Mouse (Mus musculus) liver (tissue): Measurements from ENCODE around the gene Pus1.
A peak's percentile ranks its signal among the peaks of the same experiment; 100 is the strongest.
"Not testable (repeated sequence)": the region's sequence is repeated elsewhere in the genome, so short reads cannot be mapped to it uniquely, and the experiment has no call there.

Experiments used
- DNase-seq: peaks from one replicate; pipeline ENCODE4 v3.0.0-alpha.2; 2020; ENCODE audit warnings: mixed read lengths

Gene Pus1

DNA sequence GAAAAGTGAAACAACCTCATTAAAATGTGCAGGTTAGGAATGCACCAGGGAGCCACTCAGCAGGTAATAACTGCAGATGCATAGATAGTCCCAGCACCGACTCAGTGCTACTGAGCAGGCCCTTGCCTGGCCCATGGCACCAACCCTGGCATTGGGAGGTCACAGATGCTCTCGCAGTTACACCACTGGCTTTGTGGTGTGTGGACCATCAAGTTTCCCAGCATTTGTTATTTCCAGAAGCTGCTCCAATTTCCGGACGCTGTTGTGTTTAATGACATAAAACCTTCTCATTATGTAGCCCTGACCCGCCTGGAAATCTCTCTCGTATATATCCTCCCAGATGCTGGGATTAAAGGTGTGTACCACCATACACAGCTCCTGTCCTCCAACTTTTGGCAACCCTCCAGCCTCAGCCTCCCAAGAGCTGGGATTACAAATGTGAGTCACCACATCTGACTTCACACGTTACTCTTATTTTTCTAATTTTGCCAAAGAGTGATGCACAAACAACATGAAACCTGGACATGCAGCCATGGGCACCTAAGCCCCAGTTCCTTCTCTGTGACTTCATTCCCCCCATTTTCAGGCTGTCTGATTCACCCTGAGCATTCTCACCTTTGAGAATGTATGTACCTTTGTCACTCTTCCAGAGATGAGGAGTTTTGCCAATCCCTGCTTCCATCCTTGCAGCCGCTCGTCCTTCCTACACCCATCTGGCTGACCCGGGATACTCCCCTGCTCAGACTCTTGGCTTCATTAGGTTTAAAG, 486 bp upstream of the Pus1 start:
- no peak for DNase-seq

DNA sequence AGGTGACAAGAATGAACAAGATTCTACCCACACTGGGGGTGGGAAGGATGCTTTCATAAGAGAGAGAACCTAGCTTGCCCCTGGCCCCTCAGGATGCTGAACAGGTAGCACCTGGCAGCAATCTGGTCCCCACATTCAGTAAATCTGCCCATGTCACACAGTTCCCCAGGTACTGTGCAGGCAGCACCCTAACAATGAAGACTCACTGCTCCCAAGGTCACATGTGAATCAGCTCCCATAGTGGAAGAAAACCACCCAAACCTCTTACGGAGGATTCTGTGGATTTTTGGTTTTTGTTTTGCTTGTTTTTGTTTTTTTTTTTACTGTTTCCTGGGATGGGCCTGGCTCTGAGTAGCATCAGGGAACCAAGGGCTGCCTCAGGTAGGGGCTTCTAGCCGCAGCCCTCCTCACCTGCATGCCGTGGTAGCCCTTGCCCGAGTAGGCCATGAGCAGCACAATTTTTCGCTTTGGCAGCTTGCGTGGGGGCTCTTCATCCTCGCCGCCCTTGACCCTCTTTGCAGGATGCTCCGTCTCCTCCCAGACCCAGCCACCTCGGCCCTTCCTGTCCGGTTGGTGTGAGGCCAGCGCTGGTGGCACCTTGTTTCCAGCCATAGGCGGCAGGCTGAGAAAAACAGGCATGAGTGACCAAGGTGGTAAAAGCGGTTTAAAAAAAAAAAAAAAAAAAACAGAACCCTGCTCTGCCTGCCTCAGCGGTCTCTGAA, 1.0 kb downstream of the Pus1 start:
- no peak for DNase-seq

DNA sequence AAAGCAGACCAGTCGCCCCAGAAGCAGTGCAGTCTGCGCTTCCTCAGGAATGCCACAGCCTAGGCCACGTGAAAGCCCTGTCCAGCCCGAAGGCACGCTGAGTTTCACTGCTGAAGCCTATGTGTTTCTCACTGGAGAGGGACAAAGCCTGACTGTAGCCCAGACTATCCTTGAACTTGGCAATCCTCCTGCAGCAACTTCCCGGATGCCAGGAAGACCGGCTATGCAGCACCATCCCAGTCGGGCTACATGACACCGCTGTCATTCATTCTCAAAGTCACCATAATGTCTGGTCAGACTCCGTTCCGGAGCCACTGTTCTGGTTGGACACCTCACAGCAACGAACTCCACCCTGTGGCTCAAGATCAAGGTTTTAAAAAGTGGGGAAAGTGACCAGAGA, 2.2 kb downstream of the Pus1 start:
- no peak for DNase-seq

DNA sequence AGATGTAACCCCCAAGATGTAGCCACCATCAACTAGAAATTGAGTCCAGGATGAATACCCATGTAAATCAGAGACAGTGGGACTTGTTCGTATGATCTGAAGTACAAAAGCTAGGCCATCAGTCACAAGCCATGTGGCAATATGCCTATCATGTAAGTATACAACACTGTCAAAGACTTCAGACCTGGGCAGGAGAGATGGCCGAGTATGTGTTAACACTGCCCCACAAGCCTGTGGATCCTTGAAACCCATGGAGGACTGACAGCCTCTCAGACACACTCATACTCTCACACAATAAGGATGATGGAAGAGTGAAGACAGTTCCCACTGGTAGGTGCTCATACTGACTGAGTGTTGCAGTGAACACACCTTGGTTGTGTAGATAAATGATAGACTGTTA, 4.3 kb downstream of the Pus1 start:
- DNase-seq, result no peak

DNA sequence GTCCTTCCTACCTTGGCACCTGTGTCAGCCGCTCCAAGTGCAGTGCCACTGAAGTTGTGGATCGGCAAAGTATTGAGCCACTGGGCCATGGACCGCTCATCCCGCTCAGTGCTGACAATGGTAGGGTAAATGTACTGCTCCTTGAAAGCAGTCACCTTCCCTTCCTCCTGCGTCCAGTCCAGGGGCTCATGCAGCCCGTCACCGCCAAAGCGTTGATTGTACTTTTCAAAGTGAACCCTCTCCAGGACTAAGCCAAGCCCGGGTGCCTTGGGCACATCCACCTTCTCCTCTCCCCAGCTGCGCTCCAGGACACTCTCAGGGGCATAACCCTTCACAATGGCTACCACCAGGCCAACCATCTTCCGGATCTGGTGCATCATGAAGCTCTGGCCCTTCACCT, 5.9 kb downstream of the Pus1 start:
- no peak for DNase-seq

DNA sequence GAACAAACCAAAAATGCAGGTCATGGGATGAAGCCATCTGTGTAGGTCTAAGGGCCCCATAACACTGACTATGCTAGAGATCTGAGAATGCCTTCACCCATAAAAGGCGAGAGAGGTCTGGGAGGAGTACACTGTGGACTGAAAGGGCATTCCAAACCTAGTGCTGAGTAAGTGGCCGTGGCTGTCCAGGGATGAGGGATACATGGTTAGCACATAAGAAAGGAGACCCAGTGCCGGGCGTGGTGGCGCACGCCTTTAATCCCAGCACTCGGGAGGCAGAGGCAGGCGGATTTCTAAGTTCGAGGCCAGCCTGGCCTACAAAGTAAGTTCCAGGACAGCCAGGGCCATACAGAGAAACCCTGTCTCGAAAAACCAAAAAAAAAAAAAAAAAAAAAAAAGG, 7.5 kb downstream of the Pus1 start:
- DNase-seq, result not testable (repeated sequence)

DNA sequence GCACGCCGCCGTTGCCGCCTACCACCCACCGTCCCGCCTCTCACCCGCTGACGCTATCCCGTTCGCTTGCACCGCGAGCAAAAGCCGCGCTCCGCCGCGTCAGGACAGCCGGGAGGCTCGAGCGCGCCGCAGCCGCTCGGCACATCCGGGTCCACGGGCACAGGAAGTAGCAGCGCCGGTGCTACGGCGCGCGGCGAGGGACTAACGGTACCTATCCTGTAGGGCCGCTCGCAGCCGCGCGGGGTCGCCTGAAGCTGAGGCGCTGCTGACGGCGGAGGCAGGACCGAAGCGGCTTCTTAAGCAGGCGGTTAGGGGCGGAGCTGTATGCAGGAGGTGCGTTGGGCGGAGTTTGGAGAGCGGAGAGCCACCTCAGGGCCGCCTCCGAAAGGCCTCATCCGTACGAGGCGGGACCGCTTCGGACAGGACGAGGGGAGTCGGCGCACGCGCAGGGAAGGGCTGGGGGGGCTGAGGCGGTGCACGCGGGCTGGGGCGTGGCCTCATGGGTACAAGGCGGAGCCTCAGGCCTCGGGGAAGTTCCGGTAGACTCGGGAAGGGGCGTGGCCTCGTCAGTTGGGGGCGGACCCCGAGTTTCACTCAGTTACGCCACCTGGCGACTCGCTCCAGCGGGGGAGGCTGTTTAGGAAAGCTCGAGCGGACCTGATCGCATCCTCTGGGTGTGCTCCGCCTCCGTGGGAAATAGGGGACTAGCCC, 9.9 kb downstream of the Pus1 start, which contains the start of gene Ep400:
Gene Ep400, minus strand, starts transcription at position 270 of the 711 bp plus-strand sequence.
- DNase-seq, result peak; percentile 100

DNA sequence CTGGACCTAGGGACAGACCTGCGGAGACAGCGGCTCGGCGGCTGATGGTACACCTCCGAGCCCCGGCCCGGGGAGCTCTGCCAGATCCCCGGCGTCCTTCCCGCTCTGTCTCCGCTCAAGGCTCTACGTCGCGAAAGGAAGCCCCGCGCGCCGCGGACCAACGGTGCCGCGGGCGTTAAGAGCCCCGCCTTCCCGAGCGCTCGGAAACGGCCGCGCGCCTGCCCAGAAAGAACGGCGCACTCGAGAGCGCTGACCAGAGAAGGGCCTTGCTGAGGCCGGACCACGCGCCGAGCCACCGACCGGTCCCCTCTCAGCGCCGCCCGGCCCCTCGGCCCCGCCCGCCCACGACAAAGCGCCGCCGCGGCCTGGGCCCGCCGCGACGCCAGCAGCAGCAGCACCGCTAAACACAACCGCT, 10.4 kb downstream of the Pus1 start:
- DNase-seq, result peak; percentile 75

DNA sequence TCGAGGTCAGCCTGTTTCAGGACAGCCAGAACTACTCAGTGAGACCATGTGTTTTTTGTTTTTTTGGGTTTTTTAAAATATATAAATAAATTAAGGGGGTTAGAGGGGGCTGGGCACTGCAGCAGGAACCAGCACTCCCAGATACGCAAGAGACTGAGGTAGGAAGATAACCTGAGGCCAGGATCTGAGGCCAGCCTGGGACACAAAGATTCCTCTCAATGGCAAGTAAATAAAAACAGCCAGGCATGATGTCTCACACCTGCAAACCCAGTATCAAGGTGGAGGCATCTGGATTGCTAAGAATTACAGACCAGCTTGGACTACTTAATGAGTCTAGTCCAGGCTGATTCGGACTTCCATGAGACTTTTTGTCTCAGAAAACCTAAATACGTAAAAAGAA, 11.2 kb downstream of the Pus1 start:
- peak; percentile 59 for DNase-seq

DNA sequence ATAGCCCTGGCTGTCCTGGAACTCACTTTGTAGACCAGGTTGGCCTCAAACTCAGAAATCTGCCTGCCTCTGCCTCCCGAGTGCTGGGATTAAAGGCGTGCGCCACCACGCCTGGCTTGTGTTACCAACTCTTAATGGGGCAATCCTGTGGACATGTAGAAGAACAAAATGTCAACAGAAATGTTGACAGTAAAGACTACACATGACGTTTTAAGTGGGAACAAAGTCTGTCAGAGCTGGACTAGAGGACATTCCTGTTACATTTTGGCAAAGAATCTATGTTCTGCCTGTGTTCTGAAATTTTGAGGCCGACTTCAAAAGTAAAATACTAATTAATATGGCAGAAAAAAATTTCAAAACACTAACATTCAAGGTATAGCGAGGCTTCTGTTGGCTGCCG, 16.6 kb downstream of the Pus1 start:
- DNase-seq, result no peak

DNA sequence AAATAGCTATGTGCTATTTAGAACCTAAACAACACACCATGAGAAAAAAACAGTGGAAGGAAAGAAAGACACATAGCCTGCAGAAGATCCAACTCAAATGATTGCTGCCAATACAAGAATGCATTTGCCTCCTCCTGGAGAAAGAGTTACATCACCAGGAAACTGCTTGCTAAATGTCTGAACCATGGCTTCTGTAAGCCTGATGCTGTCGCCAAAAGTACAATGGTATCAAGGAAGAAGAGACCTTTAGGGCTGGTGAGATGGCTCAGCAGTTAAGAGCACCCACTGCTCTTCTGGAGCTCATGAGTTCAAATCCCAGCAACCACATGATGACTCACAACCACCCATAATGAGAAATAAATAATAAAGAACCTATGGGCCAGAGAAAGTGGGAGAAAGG, 35.4 kb downstream of the Pus1 start:
- DNase-seq, result no peak

DNA sequence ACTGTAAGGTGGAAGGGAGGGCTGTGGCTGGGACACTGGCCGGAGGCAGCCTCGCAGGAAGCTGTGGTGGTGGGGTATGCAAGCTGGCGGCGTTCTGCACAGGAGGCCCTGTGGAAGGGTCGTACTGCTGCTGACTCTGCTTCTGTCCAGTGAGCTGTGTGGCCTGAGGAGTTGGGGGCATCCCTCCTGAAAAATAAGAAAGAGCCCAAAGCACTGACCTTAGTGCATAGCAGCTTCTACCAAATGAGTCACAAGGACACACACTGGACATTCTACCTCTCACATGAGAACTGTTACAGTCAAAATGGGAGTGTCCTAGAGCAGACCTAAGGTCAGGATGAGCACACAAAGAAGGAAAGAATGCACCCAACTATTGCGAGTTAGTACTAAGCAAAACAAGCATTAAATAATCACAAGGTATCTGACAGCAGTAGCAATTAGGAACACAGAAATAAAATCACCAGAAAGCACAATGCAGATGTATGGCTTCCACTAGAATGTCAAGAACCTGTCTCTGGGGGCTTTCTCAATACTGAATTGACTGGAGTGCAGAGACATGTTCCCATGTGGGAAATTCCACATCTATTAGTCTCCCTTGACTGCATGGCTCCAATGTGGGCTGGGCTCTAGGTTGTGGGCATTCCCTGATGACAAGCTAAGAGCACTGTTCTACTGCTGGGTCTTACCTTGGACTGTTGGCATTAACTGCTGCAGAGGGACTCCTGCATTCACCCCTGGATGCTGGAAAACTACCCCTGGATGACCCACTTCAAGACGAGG, 40.8 kb downstream of the Pus1 start:
- DNase-seq, result no peak

DNA sequence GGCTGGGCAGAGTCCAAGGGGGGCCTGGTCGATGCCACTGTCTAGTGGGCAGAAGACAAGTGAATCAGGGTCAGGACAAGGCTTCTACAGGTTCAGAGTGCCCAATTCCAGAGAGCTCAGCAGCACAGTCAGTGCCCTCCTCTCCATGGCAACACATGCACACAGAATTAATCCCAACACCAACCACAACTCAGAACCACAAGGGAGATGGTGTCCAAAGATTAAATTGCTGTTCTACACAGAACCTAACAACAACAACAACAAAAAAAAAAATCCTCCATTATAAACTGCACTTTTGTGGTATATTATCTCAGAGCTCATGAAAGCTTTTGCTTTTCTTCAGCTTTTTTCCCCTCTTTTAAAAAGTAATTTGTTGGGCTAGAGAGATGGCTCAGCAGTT, 44.9 kb downstream of the Pus1 start:
- DNase-seq, result no peak

DNA sequence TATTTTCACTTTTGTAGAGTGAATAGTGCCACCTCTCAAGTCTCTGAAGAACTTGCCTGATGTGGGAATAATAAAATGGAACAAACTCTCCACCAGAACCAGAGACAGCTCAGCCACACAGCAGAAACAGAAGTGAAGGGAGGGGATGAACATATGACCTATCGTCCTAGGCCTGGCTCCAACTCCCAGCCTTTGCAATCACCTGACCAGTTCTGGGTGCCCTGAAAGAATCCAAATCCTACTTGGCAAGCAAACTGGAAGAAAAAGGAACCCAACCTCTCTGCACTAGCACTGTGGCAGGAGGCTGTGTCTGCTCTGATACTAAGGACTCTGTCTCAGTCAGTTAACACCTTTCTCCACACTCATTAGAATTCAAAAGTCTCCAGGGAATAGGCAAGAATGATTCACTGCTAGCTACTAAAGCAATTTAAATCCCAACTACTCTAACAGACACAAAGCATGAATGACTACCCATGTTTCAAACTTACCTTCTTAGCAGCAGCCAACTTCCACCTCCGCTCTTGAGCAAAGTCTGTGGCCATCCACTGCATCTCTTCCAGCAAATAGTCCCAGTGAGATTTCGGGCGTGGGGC, 47.1 kb downstream of the Pus1 start:
- no peak for DNase-seq

DNA sequence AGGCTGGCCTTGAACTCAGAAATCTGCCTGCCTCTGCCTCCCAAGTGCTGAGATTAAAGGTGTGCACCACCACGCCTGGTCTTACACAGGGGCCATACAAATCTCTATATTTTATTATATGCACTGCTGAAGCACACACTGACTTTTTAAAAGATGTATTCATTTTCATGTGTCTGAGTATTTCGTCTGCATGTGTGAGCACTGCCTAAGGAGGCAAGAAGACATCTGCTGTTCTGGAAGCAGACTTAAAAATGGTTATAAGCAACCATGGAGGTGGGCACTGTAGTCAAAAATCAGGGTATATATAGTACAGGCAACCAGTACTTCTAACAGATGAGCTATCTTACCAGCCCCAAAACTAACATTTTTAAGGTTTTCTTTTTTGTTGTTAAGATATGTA, 49.2 kb downstream of the Pus1 start:
- DNase-seq, result no peak

DNA sequence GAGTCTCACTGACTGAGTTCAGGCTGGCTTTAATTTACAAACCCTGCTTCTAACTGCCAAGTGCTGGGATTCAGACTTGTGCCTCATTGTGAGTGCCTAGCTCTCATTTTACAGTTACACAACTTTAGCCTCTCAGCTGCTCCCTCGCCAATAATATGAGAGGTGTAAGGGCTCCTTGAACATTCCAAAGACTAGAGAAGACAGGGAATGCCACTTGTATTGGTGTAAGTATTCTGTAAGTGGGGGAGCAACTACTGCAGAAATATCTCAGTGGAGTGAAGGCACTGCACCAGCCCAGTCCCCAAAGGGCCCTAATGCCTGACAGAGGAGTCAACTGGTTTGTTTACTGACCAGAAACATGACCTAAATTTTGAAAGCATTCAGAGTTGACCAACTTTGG, 52.6 kb downstream of the Pus1 start:
- no peak for DNase-seq
